Mouse (Mus musculus) hindbrain, embryonic 16.5 days (tissue): ENCODE measurements around the gene H6pd. TPM values are rescaled to one million over a fixed set of nuclear protein-coding genes. Genes with fewer than 3 reads are reported as not detected.

Experiments
- ATAC-seq: fragments of 200-750 bp; cut with Nextera tagmentation; 2 replicates; pipeline ENCODE4 v1.8.0; 2017; ENCODE audit warnings: moderate TSS enrichment, moderate library complexity
- H3K27ac ChIP-seq: fragments of 300-500 bp; sonication (generic); 2 replicates; pipeline ENCODE4 v1.5.1; 2014; ENCODE audit warnings: low read depth, mild to moderate bottlenecking, control low read depth, low read length, moderate library complexity
- H3K27me3 ChIP-seq: fragments of 300-500 bp; sonication (generic); replicated peaks from 2 replicates; pipeline ENCODE4 v1.6.1; 2014; ENCODE audit warnings: low read length; ENCODE audit not compliant: control insufficient read depth, insufficient read depth
- H3K36me3 ChIP-seq: fragments of 300-500 bp; sonication (generic); 2 replicates; pipeline ENCODE4 v1.6.1; 2014; ENCODE audit warnings: mild to moderate bottlenecking, low read length, moderate library complexity, mixed read lengths; ENCODE audit not compliant: control insufficient read depth, insufficient read depth
- H3K4me1 ChIP-seq: fragments of 300-500 bp; sonication (generic); 2 replicates; pipeline ENCODE4 v1.6.1; 2014; ENCODE audit warnings: low read depth, low read length; ENCODE audit not compliant: control insufficient read depth, insufficient read depth
- H3K4me2 ChIP-seq: fragments of 300-500 bp; sonication (generic); 2 replicates; pipeline ENCODE4 v1.6.1; 2014; ENCODE audit warnings: mild to moderate bottlenecking, low read length, control low read depth, moderate library complexity
- H3K4me3 ChIP-seq: fragments of 300-500 bp; sonication (generic); 2 replicates; pipeline ENCODE4 v1.5.1; 2014; ENCODE audit warnings: mild to moderate bottlenecking, low read length, control low read depth, moderate library complexity
- H3K9ac ChIP-seq: fragments of 300-500 bp; sonication (generic); 2 replicates; pipeline ENCODE4 v1.6.1; 2014; ENCODE audit warnings: low read depth, mild to moderate bottlenecking, control low read depth, low read length, moderate library complexity
- H3K9me3 ChIP-seq: fragments of 300-500 bp; sonication (generic); 2 replicates; pipeline ENCODE4 v1.6.1; 2014; ENCODE audit warnings: mild to moderate bottlenecking, low read length, moderate library complexity; ENCODE audit not compliant: control insufficient read depth
- WGBS: fragments of 180-500 bp; shearing (Covaris S2); extraction: QIAGEN DNeasy Blood & Tissue Kit; methylation state at CpG from one replicate; pipeline ENCODE4 v1.1.7; 2014; 5-methylcytosine and 5-hydroxymethylcytosine counted together
- polyA plus RNA-seq: library from polyadenylated mRNA; unstranded; fragments of >200 nt; fragmentation: Nextera tagmentation; extraction: Ambion mirVana; gene quantifications from 2 replicates; pipeline ENCODE4 v1.2.1, GENCODE M21; 2015

The H6pd gene
- polyA plus RNA-seq, 1 experiment from 2014 or later: 2.9 TPM

DNA sequence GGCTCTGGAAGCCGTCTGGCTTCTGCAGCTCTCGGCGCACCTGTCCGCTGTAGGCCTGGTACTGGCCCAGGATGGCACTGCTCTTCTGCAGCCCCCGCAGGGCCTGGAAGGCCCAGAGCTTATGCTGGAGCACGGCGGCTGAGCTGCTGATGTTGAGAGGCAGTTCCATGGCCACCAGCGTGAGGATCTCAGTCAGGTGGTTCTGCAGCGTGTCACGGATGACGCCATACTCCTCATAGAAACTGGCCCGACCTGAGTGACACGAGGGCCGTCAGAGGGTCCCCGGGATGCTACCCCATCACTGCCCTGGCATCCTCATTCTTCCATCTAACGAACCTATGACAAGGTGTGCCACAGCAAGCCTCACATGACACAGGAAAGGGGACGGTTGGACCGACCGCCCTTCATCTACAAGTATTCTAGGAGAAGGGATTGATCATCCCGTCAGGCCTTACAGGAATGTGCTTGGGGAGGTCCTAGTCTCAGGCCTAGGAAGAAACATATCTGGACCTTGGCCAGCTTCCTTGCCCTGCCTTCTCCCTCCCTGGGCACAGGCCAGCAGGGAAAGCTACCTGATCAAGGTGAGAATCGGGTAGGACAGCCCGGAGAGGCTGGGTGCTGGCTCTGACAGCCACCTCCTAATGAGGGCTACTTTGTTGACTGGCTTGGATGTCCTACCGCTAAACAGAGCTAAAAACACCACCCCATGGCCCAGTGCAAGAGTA is 24.7 kb downstream of the H6pd start:
- WGBS: 94% methylated on average over 23 of the region's 23 CpGs
- H3K9me3 ChIP-seq: no peaks in the 10 kb centered on the region
- H3K36me3 ChIP-seq: peaks cover 4% of the 10 kb centered on the region
- no peak overlapping the region for H3K4me3 ChIP-seq
- no peak overlapping the region for H3K9ac ChIP-seq
- H3K4me2 ChIP-seq: no peak overlapping the region
- no peak overlapping the region for H3K27ac ChIP-seq
- H3K27me3 ChIP-seq: no peaks in the 10 kb centered on the region
- peaks cover 14% of the 10 kb centered on the region for H3K4me1 ChIP-seq
- no peak for ATAC-seq

DNA sequence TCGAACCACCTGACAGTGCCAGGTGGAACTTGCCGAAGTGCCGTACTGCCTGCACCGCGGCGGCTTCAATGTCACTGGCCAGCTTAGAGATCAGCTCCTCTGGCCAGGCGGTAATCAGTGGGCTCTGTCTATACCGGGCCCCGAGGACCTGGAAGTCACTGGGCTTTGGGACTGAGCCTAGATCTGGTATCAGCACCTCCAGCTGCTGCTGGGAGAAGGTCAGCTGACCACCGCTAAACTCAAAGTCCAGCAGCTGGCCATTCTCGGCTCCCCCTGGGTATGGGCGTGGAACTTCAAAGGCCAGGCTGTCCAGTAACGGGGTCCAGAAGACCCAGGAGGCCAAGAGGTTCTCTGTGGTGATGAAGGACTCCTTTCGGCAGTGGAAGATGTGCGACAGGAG is 26.7 kb downstream of the H6pd start:
- H3K4me3 ChIP-seq: no peak overlapping the region
- no peak overlapping the region for H3K9ac ChIP-seq
- ATAC-seq: no peak
- H3K9me3 ChIP-seq: no peaks in the 10 kb centered on the region
- no peak overlapping the region for H3K4me2 ChIP-seq
- H3K27ac ChIP-seq: no peak overlapping the region
- peaks cover 16% of the 10 kb centered on the region for H3K4me1 ChIP-seq
- 82% methylated on average over 15 of the region's 15 CpGs for WGBS
- no peaks in the 10 kb centered on the region for H3K27me3 ChIP-seq
- H3K36me3 ChIP-seq: peaks cover 4% of the 10 kb centered on the region

DNA sequence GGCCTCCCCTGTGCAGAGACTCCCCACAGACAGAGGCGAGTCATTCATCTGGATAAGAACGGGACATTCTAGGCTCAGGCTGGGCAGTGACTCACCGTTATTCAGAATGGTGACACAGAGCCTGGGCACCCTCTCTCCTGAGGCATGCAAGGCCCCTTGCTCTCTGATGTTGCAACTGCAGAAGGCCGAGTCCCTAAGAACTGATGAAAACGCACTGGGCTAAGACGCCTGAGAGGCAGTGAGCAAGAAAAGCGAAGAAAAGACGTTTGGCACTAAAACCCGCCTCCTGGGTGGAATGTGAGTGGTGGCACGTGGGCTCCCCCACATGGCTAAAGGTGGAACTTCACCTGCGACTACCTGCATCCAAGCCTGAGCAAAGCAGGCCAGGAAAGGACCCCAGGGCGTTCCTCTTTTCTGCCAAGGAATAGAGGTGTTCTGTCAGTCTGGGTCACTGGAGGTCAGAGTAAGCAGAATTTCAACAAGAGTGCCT is 29.0 kb downstream of the H6pd start:
- 3% methylated on average over 12 of the region's 12 CpGs for WGBS
- H3K4me2 ChIP-seq: peak overlapping the region; percentile 49
- H3K4me3 ChIP-seq: 0 out of 2 replicates have a peak overlapping the region, but pooled peaks have one; percentile 14
- H3K27ac ChIP-seq: no peak overlapping the region
- peaks cover 4% of the 10 kb centered on the region for H3K36me3 ChIP-seq
- peaks cover 16% of the 10 kb centered on the region for H3K4me1 ChIP-seq
- H3K9ac ChIP-seq: 0 out of 2 replicates have a peak overlapping the region, but pooled peaks have one; percentile 32
- H3K9me3 ChIP-seq: no peaks in the 10 kb centered on the region
- no peaks in the 10 kb centered on the region for H3K27me3 ChIP-seq
- ATAC-seq: peak; percentile 52

DNA sequence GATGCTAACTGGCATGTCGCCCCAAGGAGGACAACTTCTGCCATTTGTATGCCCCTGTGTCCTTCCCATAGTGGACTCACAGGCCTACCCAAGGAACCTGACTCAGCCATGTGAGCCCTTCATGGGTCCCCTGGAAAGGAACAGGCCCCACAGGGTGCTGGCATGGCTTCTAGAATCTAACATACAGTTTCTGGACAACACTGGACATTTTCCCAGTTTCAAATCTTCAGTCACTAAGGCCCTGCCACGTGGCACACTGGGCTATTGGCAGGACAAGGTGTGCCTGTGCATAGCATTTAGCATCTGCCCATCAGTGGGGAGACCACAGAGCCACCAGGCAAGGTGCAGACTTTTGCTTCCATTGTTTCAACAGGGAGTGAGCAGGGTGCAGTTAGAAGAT is 30.0 kb downstream of the H6pd start:
- H3K4me2 ChIP-seq: no peak overlapping the region
- no peaks in the 10 kb centered on the region for H3K9me3 ChIP-seq
- 68% methylated on average over 2 of the region's 2 CpGs for WGBS
- H3K4me3 ChIP-seq: no peak overlapping the region
- ATAC-seq: no peak
- peak overlapping the region; percentile 25; the same call in 1 of the 2 replicates for H3K9ac ChIP-seq
- H3K27ac ChIP-seq: no peak overlapping the region
- H3K36me3 ChIP-seq: peaks cover 4% of the 10 kb centered on the region
- no peaks in the 10 kb centered on the region for H3K27me3 ChIP-seq
- H3K4me1 ChIP-seq: peaks cover 16% of the 10 kb centered on the region

DNA sequence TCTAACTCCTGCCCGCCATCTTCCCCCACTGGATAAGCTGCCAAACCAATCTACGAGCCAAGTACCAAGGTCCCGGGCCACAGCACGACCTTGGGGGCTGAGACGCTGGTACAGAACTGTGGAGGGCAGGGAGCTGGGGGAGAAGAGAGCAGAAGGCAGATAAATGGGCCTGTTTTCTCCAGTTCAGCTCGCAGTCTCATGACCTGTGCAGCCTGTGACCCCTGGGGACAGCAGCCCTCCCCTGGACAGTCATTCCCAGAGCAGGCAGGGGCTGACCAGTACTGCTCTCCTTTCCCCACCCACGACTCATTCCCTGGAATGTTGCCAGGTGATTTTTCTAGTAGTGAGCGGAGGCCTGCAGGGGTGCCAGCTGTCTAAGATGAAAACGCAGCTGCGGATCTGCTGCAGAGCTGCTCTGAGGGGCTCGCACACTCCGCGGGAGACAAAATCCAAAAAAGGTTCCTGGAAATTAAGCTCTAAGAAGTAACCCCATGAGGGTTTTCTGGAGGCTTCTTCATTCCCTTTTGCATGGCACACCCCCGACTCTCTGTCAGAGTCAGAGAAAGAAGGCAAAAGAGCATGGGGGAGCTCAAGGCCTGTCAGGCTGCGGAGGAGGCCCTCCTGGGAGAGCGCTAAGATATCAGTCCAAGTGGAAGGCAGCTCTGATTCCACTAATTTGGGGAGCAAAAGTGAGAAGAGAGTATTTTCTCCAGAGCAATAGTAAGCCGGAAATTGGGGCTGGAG is 30.9 kb downstream of the H6pd start:
- WGBS: 46% methylated on average over 17 of the region's 17 CpGs
- peak; percentile 64 for ATAC-seq
- H3K4me1 ChIP-seq: peaks cover 16% of the 10 kb centered on the region

DNA sequence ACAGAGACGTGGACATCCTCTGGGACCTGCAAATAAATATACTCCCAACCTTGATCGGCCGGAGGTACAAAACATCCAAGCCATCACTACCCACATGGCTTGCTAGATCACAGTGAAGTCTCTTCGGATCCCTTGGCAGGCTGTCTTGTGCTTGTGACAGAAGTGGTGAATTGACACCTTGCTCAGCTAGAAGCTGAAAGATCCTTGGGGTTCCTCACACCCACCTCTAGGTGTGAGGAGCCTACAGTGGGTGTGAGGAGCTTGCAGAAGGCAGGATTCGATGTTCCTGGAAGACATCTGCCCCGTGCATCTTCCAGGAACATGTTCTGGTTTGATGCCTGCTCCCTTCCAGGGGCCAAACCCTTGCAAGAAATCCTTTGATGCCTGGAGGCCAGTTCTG is 31.6 kb downstream of the H6pd start:
- 81% methylated on average over 6 of the region's 6 CpGs for WGBS

More for the DNA sequence above, 30.9 kb downstream of the H6pd start:
- peak overlapping the region; percentile 40 for H3K27ac ChIP-seq
- H3K9me3 ChIP-seq: no peaks in the 10 kb centered on the region
- no peak overlapping the region for H3K9ac ChIP-seq
- H3K36me3 ChIP-seq: peaks cover 4% of the 10 kb centered on the region
- H3K4me2 ChIP-seq: no peak overlapping the region
- H3K4me3 ChIP-seq: no peak overlapping the region
- H3K27me3 ChIP-seq: no peaks in the 10 kb centered on the region

DNA sequence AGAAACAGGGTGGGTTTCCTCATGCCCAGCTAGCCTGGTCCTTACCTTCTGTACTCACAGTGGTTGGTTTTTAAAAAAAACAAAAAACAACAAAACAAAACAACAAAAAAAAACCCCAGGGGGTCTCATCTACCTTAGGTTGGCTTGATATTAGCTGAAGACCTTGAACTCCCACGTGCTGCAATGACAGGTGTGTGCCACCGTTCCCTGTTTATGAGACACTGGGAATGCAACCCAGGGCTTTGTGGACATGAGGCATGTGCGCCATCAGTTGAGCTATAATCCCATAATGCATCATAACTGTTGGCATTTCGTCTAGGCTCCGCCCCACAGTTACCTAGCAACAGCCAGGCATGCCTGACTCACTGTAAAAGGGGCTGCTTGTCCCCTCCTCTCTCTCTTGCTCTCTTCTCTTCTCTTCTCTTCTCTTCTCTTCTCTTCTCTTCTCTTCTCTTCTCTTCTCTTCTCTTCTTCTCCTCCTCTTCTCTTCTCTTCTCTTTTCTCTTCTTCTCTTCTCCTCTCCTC is 33.0 kb downstream of the H6pd start:
- peaks cover 16% of the 10 kb centered on the region for H3K4me1 ChIP-seq
- no peak overlapping the region for H3K4me2 ChIP-seq
- H3K4me3 ChIP-seq: no peak overlapping the region
- no peak overlapping the region for H3K9ac ChIP-seq
- no peaks in the 10 kb centered on the region for H3K27me3 ChIP-seq
- 71% methylated on average over 5 of the region's 5 CpGs for WGBS
- H3K9me3 ChIP-seq: no peaks in the 10 kb centered on the region
- no peaks in the 10 kb centered on the region for H3K36me3 ChIP-seq
- H3K27ac ChIP-seq: no peak overlapping the region
- ATAC-seq: no peak

More for the DNA sequence above, 31.6 kb downstream of the H6pd start:
- Histone ChIP-seq H3K4me2 (no peak overlapping the region), H3K4me3 (no peak overlapping the region), H3K36me3 (peaks cover 4% of the 10 kb centered on the region), H3K9ac (no peak overlapping the region), H3K27me3 (no peaks in the 10 kb centered on the region), H3K9me3 (no peaks in the 10 kb centered on the region), H3K27ac (no peak overlapping the region), H3K4me1 (peaks cover 16% of the 10 kb centered on the region)
- no peak for ATAC-seq

DNA sequence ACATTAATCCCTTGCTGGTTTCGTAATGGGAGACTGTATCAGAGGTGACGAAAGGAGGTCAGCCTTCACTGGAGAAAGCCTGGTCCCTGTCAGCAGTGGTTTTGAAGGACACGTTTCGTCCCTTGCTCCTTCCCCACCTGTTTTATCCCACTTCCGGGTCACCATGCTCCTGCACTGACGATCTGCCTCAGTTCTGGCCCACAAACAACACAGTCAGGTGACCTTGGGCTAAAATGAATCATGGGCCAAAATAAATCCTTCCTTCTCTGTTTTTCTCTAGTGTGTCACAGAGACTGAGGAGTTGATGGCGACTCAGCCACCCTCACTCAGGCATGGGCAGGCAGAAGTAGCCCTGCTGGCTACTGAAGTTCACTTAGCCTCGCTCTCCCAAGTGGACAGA is 33.5 kb downstream of the H6pd start:
- Histone ChIP-seq H3K4me2 (no peak overlapping the region), H3K36me3 (no peaks in the 10 kb centered on the region), H3K9me3 (no peaks in the 10 kb centered on the region), H3K27me3 (no peaks in the 10 kb centered on the region), H3K27ac (no peak overlapping the region), H3K4me3 (no peak overlapping the region), H3K4me1 (peaks cover 16% of the 10 kb centered on the region), H3K9ac (no peak overlapping the region)
- ATAC-seq: no peak
- WGBS: 80% methylated on average over 8 of the region's 8 CpGs

DNA sequence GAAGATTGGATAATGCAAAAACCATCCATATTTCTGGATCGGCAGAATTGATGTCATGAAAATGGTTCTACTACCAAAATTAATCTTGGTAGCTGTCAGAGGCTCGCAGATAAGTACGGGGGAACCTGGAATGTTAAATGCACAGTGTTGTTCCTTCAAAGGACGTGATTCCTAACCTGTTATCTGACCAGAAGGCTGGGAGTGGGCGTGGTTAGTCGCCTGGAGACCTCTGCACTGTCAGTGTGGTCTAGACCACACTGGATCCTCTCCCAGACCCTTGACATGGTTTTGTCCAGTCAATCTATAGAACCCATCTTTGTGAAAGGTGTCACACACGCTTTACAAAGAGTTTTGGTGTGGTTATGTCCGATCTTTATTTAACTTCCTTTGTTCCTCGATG is 37.4 kb downstream of the H6pd start:
- Histone ChIP-seq H3K9me3 (no peaks in the 10 kb centered on the region), H3K4me3 (no peak overlapping the region), H3K4me1 (no peaks in the 10 kb centered on the region), H3K36me3 (no peaks in the 10 kb centered on the region), H3K27ac (no peak overlapping the region), H3K9ac (no peak overlapping the region), H3K4me2 (no peak overlapping the region), H3K27me3 (no peaks in the 10 kb centered on the region)
- ATAC-seq: no peak
- 77% methylated on average over 9 of the region's 9 CpGs for WGBS
